Mouse (Mus musculus): ENCODE measurements around the gene Crabp2.

The Crabp2 gene

DNA sequence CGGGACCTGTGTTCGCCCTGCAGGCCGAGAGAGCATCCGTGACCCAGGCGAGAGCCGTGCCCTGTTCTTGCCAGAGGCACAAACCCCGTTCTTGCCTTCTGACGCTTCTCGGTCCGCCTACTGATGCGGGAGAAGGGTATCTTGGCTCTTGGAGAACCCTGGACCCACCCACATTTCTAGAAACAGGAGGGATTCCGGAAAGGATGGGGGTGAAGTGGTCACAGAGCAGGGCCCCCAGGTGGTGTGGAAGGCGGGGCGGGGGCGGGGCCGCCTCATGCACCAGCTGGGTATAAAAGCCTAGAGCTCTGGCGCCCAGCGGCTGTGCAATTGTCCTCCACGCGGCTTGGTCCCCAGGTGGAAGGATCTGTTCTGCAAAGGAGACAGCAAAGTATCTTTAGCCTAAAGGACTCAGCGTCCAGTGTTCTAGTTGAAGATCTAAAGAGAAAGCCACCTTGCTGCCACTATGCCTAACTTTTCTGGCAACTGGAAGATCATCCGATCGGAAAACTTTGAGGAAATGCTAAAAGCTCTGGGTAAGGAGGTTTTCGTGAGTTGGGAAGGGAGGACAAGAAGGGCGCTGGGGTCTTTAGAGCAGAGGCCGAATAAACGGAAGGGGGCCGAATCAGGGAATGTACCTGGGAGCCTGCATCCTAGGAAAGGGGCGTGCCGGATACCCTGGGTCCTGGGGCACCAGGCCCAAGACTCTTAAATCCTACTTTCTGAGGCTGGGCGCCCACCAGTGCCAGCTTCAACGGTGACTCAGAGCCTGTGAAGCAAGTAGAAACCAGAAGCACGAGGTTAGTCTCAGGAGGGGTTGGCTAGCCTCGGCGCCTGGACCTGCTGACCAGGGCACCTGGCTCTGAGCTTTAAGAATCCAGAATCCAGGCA is at the start of gene Crabp2:
Gene Crabp2, plus strand, starts transcription at position 289 of the 888 bp plus-strand sequence.
- no peak for DNase-seq (ENCODE audit: low read depth)

DNA sequence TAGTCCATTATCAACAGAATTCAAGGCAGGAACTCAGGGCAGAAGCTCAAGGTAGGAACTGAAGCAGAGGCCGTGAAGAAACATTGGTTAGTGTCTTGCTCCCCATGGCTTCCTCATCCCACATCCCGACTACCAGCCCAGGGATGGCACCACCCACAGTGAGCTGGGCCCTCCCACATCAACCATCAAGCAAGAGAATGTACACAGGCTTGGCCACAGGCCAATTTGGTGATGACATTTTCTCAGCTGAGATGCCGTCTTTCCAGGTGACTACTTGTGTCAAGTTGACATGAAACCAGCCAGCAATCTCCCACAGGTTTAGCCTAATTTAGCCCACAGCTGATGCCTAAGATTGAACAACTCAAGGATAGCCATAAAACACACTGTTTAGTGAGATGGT is 49.2 kb upstream of the Crabp2 start:
- no peak for DNase-seq (ENCODE audit: low read depth)

DNA sequence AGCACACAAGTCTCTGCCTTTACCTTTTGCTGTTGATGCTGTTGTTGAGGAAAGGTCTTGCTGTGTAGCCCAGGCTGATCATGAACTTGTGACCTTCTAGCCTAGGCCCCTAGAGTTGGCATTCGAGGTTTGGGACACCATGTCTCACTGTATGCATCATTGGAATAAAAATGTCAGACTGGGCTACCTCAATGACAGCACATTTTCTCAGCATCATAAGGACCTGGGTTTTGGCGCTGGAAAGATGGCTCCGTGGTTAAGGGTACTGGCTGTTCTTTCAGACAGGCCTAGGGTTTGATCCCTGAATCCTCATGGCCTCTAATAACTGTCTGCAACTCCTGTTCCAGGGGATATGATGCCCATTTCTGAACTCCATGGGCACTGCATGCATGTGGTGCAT is 48.7 kb upstream of the Crabp2 start:
- DNase-seq (ENCODE audit: low read depth): no peak

DNA sequence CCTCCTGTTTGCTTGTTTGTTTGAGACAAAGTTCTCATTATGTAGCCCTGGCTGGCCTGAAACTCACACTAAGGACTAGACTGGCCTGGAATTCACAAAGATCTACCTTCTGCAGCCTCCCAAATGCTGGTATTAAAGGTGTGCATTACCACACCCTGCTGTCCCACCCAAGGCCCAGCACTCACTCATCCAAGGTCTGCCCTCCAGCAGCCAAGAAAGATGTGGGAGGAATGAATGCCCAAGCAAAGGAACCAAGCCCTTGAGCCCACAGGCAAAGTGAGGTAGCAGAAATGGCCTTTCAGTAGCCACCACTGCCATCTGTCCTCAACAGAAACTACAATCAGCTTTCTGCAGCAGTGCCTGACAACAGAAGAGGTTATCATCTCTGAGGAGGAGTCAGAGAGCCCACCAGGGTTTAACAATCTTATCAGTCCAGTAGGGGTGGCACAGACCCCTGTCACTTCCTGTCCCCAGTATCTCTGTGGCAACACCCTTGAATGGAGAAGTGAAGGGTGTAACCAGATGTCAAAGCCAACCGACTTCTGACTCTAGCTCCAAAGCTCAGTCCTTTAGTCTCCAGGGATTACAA is 47.3 kb upstream of the Crabp2 start:
- DNase-seq (ENCODE audit: low read depth): peak; percentile 95

DNA sequence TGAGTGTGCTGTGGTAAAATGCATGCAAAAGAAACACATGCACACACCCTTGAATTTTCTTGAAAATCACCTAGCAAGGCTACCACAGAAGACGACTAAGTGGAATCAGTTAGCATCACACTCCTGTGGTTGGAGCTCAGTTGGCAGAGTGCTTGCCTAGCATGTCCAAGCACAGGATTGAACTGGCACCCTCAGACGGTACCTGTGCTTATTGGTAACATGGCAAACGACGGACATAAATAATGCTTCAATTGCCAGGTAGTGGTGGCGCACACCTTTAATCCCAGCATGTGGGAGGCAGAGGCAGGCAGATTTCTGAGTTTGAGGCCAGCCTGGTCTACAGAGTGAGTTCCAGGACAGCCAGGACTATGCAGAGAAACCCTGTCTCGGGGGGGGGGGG is 46.5 kb upstream of the Crabp2 start:
- peak; percentile 45 for DNase-seq (ENCODE audit: low read depth)

DNA sequence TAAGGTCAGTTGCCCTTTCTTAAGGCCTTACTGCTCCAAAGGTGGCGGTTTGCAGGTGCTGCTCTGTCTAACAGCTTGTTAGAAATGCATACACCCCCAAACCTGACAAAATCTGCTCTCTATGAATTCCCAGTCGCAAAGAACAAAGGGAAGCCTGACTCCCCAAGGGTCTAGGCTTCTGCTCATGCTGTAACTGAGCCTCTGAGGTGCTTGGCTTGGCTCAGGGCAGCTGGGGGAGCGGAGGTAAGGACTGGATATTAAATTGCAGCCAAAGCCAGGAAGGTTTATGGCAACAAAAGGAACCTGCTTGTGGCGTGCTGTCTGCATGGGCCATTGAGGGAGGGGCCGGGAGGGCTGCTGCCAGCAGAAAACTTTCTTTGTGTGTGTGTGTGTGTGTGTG is 44.6 kb upstream of the Crabp2 start:
- no peak for DNase-seq (ENCODE audit: low read depth)

DNA sequence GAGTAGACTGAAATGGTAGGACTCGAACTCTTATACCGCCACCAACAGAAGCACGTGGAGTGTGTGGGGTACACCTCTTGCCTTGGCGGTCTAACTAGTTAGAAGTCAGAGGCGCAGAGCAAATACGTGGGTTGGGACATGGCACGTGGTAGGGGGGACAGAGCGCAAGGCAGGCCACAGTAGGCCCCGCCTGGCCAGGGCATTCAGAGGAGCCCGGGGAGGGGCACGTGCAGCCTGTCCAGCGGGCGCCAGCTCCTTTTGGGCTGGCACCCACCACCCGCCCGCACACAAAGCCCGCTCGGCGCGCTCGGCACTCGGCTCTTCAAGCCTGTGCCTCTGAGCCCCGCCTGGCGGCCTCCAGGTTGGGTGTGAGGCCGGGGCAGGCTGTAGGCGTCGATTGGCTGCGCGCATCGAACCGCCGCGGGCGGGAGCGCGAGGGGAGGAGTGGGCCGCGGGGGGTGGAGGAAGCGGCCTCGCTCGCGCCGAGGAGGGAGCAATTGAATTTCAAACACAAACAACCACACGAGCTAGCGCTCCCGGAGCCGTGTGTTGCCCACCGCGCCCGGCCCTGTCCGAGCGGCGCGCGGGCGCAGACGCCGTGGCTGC is 42.5 kb upstream of the Crabp2 start, which contains the start of gene Hdgf:
Gene Hdgf, plus strand, starts transcription at position 442 of the 606 bp plus-strand sequence.
- DNase-seq (ENCODE audit: low read depth): peak; percentile 98

DNA sequence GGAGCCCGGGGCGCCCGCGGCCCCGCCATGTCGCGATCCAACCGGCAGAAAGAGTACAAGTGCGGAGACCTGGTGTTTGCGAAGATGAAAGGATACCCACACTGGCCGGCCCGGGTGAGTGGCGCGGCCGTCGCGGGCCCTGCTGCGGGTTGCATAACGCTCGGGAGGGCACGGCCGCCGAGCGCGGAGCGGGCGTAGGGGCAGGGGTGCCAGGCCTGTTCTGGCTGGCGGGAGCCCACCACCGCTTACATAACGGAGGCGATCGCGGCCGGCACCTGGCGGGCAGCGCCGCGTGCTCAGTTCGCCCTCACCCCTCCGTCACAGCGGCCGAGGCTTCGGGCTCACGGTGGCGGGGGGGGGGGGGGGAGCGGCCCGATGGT is 41.9 kb upstream of the Crabp2 start:
- no peak for DNase-seq (ENCODE audit: low read depth)

DNA sequence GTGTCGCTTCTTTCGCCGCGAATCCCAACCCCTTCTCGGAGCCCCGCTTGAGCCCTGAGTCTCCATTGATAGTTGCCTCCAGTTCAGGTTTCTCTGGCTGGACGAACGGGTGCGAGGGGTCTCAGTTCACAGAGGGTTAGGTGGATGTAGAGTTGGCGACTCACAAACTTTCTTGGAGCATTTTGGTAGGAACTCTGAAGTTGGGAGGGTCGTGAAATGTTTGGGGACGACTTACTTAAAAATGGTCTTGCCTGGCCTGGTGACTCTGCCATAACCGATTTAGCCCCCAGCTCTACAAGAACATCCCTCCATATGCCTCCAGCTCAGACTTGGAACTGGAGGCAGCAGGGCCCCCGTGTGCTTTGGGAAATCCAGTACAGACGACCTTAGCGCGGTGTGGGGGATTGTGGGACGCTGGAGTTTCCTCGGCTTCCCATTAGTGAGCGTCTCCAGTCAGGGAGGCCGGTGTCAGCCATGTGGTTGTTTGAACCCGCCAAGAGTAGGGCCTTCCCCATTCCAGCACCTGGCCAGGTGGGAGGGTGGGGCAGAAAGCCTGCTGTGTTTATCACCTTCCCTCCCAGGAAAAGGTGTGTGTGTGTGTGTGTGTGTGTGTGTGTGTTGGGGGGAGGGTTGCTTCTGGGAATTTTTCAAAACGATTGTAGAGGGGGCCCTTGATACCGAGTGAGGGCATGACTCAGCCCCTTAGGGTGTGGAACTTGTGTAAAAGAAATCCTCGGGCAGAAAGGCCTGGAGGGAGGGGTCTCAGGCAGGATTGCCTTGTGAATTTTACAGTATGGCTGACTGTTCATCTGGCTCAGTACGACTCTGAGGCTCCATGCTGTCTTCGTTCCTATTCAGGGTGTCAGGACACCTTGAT is 41.2 kb upstream of the Crabp2 start:
- peak; percentile 63 for DNase-seq (ENCODE audit: low read depth)

DNA sequence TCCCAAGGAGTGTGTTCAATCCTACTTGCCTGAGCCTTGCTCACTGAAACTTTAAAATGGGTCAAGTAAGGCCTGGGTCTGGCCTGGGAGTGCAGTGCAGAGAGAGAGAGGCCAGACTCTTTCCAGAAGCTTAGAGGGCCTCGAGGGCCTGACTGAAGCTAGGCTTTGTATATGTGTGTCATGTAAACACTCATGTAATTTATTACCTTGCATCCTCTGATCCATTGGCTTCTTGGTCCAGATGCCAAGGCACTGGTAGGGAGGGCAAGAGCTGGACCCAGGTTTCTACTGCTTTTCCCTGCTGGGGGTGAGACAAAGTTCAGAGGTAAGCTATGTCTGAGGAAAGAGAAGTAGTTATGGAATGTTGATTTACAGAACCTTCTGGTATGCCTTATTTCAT is 40.6 kb upstream of the Crabp2 start:
- DNase-seq (ENCODE audit: low read depth): no peak

DNA sequence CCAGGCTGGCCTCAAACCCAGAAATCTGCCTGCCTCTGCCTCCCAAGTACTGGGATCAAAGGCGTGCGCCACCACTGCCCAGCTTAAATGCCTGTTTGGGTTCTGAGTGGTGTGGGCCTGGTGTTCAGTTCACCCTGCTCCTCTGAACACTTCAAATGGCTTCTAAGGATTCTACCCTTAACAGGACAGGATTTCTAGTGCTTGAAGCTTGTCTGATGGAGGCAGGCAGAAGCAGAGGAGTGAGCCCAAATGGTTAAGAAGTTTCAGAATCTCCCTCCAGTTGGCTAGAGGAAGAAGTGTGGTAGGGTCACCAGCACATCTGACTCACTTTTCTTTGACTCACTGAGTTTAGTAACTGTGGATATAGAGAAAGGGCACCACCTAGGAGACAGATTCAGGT is 39.1 kb upstream of the Crabp2 start:
- DNase-seq (ENCODE audit: low read depth): peak; percentile 49

DNA sequence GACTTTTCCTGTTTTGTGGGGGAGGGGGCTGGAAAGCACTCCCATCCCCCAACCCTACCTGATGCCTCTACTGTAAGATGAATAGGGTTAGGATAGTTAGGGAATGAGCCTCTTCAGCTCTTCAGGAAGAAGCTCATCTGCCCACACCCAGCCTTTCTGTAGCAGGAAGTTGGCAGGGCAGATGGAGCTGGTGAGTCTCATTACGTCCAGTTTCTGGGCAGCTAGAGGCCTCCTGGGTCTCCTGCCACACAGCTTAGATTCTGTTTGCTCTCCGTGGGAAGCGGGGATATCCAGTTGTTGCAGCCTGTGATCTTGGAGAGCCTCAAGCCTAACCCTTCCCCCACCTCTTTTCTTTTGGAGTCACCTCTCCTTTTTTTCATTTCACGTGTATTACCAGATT is 38.6 kb upstream of the Crabp2 start:
- peak; percentile 23 for DNase-seq (ENCODE audit: low read depth)

DNA sequence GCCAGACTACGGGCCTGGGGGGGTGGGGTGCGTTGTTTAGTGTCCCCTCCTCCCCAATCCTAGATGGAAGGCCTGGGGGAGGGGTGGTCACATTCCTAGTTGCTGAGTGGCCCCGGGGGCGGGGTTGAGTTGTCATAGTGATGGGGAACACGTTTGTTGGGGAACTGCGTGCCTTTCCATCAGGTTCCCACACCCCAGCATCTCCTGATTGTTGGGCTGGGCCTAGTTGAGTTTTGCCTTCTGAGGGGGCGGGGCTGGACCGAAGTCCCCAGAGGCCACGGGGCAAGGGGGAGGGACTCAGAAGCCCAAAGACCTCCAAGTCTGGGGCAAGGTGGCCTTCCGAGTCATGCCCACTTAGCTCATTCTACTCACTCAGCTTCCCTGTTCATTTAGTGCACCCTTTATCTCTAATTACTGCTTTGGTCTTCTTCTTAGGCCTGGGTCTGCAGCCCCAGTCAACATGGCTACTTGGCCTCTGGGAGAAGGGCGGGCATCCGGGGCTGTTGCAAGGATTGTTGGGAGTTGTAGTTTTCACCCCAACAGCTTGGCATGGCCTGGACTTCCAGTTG is 37.8 kb upstream of the Crabp2 start:
- DNase-seq (ENCODE audit: low read depth): no peak

DNA sequence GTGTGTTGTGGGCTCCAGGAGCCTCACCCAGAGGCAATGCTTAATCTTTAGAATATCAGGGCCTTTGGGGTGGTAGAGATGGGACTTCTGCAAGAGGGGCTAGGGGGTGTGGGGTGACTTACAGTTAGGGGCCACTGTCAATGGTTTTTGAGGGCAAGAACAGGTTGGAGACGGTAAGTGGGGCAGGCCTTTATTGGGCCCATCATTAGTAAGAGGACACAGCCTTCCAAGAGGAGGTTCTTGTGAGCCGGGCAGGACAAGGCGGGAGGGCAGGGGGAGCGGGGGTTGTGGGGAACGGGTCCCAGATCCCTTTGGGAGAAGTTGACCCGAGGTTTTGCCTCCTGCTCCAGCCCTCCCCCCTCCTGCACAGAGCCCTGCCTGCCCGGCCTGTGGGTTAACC is 35.0 kb upstream of the Crabp2 start:
- DNase-seq (ENCODE audit: low read depth): no peak

DNA sequence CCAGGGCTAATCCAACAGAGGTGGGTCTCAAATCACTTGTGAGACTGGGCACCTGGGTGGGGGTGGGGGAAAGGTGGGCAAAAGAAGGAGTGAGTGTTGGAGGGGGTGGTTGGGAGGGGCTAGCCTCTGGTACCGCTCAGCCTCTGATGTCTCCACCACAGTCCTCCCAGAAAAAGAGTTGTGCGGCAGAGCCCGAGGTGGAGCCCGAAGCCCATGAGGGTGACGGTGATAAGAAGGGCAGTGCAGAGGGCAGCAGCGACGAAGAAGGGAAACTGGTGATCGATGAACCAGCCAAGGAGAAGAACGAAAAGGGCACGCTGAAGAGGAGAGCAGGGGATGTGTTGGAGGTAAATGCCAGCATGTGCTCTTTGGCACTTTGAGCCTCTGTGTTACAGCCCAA is 34.6 kb upstream of the Crabp2 start:
- no peak for DNase-seq (ENCODE audit: low read depth)

DNA sequence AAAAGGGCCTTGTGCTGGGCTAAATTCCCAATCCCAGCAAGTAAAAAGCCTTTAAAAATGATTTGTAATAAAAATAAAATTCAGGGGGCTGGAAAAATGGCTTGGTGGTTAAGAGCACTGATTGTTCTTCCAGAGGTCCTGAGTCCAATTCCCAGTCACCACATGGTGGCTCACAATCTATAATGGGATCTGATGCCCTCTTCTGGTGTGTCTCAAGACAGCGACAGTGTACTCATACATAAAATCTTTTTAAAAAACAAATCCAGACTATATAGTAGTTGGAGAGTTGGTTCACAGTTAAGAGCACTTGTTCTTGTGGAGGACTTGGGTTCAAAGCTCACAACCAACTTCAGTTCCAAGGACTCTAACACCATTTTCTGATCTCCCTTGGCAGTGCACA is 31.5 kb upstream of the Crabp2 start:
- no peak for DNase-seq (ENCODE audit: low read depth)

DNA sequence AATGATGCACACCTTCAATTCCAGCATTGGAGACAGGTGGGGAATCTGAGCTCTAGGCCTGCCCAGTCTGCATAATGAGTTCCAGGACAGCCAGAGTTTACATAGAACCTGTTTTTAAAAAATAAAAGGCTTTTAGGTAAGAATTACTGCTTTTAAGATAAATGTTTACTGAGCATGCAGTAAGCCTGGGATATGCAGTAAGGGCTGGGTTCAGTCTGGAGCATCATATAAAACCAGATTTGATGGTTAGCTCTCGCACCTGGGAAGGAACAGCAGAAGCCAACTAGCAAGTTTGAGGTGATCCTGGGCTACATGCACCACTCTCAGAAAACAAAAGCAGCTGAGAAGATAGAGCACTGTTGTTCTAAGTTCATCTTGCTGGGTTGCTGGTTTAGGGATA is 29.9 kb upstream of the Crabp2 start:
- DNase-seq (ENCODE audit: low read depth): no peak

DNA sequence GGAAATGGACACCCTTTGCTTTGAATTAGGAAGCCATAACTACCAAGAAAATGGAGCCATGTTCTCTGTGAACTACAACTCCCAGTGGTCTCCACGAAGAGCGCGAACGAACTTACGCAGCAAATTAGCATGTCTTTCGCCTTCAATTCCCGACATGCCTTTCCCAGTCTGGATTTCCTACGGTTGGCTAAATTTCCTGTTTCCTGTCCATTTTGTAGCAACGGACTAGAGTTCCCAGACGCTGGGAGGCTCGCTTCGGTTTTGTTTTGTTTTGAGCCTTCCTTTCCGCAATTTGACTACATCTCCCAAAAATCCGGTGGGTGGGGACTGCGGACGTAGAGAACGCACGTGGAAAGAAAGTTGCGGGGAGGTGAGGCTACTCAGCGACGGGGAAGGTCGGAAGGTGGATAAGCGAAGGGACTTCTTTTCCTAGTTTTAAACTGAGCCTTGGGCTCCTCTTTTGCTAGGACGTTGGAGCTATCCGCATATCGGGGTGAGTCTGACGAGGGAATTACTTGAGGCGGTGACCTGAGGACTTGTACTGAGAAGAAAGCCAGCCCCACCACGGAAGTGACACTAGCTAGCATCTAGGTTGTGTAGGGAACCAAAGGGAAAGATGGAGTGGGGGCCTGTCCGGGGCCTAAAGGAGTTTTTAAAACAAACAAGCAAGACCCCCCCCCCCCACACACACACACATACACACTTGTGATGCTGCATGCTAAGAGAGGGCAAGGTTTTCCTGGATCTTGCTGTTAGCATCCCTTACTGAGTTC is 28.9 kb upstream of the Crabp2 start, which contains the start of gene Mrpl24:
Gene Mrpl24, plus strand, starts transcription at position 171 of the 773 bp plus-strand sequence.
- peak; percentile 93 for DNase-seq (ENCODE audit: low read depth)

DNA sequence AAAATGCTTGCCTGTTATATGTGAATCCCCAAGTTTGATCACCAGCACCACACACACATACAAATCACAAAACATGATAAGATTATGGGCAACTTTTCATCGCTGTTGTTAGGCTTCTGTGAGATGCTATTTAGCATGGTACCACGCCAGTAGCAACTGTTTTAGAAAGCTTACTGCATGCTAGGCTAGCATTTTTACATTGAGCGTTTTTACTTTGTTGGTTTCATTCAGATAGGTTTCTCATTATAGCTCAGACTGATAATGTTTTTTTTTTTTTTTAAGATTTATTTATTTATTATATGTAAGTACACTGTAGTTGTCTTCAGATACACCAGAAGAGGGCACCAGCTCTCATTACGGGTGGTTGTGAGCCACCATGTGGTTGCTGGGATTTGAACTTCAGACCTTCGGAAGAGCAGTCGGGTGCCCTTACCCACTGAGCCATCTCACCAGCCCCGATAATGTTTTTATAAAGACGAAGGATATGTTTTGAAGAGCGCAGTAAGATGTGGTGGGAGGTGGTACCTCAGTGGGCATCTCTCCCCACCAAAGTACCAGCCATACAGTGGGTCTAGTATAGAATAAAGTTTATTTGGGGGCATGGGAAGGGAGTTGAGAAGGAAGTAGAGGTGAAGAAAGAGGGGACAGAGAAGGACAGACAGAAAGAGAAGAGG is 28.1 kb upstream of the Crabp2 start:
- DNase-seq (ENCODE audit: low read depth): peak; percentile 24

DNA sequence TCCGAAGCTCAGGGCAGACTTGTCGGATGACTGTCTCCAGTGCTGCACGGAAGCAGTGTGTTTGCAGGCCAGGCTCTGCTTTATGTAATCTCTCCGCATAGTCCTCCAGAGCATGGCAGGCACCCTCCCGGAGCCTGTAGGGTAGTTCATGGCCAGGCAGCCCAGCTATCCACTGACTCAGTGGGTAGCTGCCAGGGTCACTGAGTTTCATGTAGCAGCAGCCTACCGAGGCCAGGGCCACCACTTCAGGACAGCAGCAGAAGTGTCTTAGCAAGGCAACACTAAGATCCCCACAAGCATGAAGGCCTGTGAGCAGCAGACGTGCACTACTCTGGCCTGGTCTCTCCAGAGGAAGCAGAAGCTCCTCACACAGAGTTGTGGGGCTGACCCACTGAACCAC is 23.5 kb upstream of the Crabp2 start:
- DNase-seq (ENCODE audit: low read depth): no peak

Data from 416B (cell line).